Mouse (Mus musculus): ENCODE measurements at regions not wholly inside any gene's neighbourhood (a gene's known extent, or its start where the extent isn't known, plus 50 kb on each side); places are given as distances from the start of the nearest gene placed in this dataset.
A peak's percentile ranks its signal among the peaks of the same experiment; 100 is the strongest.
"Not testable (repeated sequence)": the region's sequence is repeated elsewhere in the genome, so short reads cannot be mapped to it uniquely, and the experiment has no call there.

DNA sequence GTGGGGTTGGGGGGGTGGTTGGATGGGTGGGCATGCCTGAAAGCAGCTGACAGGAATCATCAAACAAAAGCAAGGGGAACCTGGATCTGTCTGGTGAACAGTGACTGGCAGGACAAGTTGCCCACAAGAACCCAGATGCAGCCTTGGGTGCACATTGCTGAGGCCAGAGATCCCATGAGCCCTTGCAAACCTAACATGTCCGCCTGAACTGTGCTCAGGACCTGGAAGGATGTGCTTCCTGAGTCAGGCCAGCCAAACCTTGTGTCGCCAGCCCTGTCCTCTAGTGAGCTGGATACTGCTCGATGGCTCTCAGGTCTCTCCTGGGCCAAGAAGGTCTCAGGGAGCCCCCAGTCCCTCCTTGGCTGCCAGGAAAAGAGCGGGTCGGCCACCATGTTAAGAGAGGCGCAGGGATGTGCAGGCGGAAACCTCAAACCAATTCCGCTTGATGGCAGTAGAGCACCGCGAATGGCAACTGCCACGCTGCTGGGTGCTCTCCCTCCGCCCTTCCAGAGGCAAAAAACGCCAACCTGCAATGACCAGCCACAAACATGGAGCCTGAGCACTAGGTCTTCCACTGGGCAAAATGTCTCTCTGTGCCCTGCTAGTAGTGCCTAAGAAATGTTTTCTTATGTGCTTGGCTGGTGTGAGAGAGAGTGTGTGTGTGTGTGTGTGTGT, 140.2 kb downstream of the Pls3 start:
- not testable (repeated sequence) for DNase-seq

DNA sequence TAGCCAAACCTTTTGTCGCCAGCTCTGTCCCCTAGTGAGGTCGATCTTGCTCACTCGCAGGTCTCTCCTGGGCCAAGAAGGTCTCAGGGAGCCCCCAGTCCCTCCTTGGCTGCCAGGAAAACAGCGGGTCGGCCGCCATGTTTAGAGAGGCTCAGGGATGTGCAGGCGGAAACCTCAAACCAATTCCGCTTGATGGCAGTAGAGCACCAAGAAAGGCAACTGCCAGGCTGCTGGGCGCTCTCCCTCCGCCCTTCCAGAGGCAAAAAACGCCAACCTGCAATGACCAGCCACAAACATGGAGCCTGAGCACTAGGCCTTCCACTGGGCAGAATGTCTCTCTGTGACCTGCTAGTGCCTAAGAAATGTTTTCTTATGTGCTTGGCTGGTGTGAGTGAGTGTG, 141.3 kb downstream of the Pls3 start:
- DNase-seq: not testable (repeated sequence)

DNA sequence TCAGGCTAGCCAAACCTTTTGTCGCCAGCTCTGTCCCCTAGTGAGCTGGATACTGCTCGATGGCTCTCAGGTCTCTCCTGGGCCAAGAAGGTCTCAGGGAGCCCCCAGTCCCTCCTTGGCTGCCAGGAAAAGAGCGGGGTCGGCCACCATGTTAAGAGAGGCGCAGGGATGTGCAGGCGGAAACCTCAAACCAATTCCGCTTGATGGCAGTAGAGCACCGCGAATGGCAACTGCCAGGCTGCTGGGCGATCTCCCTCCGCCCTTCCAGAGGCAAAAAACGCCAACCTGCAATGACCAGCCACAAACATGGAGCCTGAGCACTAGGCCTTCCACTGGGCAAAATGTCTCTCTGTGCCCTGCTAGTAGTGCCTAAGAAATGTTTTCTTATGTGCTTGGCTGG, 145.2 kb downstream of the Pls3 start:
- not testable (repeated sequence) for DNase-seq

DNA sequence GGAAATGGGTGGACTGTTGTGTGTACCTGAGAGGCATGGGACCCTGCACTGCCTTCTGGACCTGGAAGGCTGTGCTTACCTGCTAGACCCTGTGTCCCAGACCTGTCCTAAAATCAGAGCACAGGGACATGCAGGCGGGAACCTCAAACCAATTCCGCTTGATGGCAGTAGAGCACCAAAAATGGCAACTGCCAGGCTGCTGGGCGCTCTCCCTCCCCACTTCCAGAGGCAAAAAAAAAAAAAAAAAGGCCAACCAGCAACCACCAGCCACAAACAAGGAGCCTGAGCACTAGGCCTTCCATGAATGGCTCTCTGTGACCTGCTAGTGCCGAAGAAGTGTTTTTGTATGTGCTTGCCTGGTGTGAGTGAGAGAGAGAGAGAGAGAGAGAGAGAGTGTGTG, 146.5 kb downstream of the Pls3 start:
- peak; percentile 12 for DNase-seq

DNA sequence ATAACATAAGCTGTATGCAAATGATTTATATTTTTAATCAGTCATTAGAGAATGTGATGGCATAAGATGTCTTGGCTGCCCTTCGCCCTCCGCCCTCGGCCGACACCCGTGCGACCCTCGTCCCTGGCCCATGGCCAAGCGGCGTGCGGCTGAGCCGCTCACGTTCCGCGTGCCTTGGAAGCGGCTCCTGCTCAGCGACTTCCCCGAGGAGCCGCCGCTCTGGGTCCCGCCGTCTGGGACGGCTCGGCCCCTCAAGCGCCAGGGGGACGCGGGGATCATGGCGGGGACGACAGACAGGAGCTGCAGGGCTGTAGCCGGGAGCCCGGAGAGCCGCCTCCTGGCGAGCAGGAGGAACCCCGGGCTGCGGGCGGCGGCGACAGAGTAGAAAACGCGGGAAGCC, 145.5 kb upstream of the Rab39b start:
- not testable (repeated sequence) for DNase-seq

DNA sequence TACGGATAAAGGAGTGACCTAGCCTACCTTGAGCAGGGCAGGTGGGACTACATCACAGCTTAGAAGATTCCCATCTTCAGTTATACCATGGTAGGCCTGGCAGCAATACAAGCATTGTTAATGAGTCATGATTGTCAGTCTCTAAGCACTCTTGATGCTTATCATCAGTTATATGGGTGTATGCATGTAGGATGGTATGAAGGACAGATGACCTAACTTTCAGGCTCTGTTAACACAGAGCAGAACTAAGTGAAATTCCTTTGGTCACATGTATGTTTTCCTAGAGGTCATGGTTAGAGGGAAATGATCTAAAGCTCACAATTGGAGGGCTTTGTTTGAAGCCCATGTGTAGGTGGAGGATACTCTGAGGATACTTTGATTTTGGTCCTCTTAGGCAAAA, 121.9 kb upstream of the Rab39b start:
- DNase-seq: no peak

DNA sequence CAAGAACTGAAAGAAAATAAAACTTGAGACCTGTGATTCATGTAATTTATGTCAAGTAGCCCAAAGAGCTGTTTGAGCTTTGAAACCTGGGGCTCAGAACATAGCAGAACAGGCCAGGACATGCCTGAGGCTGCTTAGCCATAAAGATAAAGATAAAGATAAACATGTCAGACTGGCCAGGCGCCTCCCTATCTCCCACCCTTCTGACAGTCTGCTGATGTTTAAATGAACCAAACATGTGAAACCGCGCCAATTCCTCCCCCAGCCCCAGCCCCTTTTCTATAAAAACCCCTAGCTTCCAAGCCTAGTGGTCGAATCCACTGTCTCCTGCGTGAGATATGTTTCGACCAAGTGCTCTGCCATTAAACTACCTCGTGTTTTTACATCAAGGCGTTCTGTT, 97.2 kb upstream of the Rab39b start:
- DNase-seq: not testable (repeated sequence)

DNA sequence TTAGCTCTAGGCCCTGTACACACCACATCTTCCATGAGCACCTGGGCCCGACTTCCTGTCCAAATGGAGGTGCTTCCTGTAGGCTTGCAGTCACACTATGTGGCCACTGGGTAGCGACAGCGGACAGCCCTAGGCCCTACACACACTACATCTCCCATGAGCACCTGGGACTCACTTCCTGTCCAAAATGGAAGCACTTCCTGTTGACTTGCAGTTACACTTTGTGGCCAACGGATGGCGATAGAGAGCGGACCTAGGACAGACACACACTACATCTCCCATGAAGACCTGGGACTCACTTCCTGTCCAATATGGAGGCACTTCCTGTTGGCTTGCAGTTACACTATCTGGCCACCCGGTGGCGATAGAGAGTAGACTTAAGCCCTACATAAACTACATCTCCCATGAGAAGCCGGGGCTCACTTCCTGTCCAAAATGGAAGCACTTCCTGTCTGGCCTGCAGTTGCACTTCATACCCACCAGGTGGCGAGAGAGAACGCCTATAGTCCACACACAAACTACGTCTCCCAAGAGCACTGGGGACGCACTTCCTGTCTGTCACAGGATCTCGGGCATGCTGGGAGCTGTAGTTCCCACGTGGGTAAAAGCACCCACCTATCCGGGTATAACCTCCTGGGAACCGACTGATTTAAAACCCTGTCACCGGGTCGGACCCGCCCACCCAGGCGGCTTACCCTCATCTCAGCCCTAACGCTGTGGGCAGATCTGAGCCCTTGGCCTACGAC, 96.1 kb upstream of the Rab39b start:
- peak; percentile 96 for DNase-seq

DNA sequence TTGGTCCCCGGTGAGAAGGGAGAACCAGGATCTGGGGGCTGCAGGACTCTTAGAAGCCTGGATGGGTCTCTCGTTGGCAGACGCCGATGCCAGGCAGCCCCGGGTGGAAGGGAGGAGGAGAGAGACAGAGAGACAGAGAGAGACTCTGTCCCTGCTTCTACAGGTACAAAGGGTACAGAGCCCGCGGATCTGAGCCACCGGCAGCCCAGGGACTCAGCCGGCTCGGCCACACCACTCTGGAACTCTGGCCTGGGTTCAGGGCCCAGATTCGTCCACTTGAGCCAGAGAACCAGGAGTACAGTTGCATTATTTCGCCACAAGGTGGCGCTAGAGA, 95.5 kb upstream of the Rab39b start:
- DNase-seq: no peak

DNA sequence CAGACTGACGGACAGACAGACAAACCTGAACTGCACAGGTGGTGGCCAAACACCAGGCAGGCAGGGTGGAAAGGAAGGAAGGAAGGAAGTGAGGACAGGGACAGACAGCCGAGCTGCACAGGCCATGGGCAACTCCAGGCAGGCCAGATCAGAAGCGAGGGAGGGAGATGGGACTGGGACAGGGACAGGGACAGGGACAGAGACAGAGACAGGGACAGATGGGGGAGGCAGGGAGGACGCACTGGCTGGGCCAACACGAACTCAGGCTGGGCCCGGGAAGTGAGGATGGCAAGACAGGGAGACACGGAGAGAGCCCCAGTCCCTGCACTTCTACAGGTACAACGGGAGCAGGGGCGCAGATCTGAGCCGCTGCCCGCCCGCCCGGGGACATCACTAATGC, 94.9 kb upstream of the Rab39b start:
- DNase-seq: peak; percentile 0

DNA sequence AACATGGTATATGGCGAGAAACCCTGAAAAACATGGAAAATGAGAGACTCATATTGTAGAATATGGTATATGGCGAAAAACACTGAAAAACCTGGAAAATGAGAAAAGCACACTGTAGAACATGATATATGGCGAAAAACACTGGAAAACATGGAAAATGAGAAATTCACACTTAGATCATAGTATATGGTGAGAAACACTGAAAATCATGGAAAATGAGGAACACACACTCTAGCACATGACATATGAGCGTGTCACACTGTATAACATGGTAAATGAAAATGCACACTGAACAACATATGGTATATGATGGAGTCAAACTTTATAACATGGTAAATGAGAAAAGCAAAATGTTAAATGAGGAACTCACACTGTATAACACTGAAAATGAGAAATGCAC, 89.6 kb upstream of the Rab39b start:
- DNase-seq: no peak

DNA sequence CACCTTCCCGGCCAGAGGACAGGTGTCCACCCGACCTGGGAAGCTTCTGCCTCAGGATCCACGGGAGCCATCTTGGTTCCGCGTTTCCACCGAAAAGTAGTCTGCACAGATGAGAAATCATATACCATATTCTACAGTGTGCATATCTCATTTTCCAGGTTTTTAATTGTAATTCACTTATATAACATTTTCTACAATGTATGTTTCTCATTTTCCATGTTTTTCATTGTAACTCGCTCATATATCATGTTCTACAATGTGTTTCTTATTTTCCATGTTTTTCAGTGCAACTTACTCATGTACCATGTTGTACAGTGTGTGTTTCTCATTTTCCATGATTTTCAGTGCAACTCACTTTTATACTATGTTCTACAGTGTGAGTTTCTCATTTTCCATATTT, 65.4 kb upstream of the Rab39b start:
- DNase-seq: no peak

Data from right cerebral cortex, adult 18-20 months (tissue).